Mouse (Mus musculus) cerebellum, adult 9-10 months (tissue): Measurements from ENCODE around the gene Clcn5.

Source experiments
- DNase-seq: peaks from one replicate; pipeline ENCODE4 v3.0.0; 2022

The Clcn5 gene

GRCm38 (mm10) chrX:7188311-7188807 is 130.8 kb downstream of the Clcn5 start:
- peak; percentile 77 for DNase-seq

DNA sequence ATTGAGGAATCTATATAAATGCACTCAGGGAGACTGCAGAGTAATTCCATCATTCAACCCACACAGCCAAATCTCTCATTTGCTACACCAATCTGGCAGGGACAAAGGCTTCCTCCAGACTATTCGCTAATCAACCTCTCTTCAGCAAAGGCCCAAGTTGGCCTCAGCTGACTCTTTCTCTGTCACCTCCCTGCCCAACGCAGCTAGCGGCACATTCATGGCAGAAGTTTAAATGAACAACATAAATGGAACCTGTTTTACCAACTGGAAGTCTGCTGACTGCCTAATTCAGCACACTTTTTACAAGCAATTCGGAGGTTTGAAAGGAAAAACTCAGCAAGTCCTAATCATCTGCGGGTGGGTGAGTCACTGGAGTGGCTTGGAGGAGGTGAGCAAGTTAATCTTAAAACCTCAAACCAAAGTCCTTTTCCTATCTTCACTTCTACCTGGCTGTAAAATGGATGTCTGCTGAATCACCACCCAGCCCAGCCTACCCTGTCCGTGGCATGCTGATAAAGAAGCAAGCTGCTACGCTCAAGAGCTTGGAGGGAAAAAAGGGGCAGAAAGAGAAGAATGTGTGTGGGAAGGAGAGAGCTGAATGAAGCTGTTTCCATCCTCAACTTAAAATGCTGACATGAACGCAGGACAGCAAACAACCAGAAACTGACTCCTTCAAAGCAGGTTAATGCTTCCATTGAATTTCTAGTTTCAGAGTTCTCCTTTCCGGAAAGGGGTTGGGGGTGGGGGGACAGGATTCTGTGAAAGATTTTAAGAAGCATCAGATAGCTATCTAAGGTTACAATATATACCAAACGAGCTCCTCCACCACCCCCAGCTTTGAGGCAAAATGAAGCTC is 131.5 kb downstream of the Clcn5 start:
- peak; percentile 20 for DNase-seq

GRCm38 (mm10) chrX:7170156-7170555 is 149.0 kb downstream of the Clcn5 start:
- DNase-seq: no peak

DNA sequence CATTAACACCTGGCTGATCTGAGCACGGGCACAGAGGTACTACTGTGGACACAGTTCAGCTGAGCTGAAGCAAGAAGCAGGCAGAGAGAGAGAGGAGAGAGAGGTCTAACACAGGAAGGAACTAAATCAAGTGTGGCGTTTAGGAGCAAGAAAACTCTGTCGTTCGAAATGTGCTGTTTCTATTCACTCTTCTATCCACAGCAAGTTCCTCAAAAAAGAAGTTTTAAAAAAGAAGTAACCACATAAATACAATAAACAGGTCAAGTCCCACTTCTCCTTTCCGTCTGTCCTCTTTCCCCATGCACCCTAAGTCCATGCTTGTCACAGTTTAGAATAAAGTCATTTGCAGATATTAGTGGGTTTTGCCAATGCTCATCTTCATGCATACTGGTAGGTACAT is 150.4 kb downstream of the Clcn5 start:
- no peak for DNase-seq

- no peak for DNase-seq
Observed at GRCm38 (mm10) chrX:7157976-7158375, 161.2 kb downstream of the Clcn5 start.

DNA sequence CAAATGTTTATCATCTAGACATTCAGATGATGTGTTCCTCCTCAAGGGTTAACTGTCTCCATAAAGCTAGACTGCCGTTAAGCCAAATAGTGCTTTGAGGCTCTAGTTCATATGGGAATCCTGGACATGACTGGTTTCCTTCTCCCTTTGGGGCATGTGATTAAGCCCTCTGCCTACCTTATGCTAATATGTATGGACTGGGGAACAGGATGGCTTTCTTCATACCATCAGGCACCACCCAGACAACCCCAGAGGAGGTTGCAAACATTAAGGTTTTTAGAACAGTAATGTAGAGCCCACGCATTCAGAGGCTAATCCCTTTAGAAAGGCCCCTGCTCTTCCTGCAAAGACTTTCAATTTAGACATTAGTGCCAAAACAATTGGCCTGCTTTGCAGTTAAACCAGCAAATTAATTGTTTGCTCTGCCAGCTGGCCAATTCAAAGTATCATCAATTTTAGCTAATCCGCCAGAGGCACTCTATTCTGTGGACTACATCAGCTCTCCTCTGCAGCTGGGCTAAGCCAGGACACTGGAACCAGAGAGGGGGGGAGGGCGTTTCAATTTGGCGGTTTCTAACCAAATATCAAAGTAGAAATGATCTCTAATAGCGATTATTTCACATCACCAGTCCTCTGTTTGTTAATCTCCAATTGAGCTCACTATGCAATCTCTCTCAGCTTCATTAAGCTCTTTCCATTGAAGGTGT is 163.0 kb downstream of the Clcn5 start:
- no peak for DNase-seq

- DNase-seq: no peak
Observed at GRCm38 (mm10) chrX:7150129-7150528, 169.0 kb downstream of the Clcn5 start.

GRCm38 (mm10) chrX:7146156-7146555 is 173.0 kb downstream of the Clcn5 start:
- DNase-seq: no peak

DNA sequence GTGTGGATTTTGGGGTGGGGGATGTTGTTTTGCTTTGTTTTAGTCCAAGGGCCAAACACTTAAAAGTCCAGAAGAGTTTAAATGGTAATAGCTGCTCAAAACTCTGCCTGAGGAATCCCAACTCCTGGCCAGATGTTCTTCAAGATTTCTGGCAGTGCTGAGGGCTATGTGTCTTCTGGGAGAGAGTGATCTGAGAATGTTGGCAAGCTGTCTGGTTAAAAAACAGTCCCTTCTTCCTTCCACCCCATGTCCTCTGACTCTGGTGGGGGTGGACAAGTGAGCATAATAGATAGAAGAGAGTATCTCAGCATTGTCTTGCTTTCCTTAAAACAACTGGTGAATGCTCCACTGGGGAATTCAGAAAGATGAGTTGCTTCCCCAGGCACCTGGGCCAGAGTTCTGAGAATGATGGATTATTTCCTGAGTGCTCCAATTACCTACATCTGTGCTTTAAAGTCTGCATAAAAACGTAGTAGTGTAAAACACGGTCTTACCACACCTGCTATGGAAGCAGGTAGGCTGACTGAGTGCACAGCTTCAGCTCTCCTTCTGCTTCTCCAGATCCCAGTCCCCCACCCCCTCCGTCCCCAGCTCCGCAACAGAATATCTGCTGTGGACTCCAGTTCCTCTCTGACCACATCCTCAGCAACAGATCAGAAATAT is 197.4 kb downstream of the Clcn5 start:
- DNase-seq: no peak

GRCm38 (mm10) chrX:7114885-7115284 is 204.3 kb downstream of the Clcn5 start:
- DNase-seq: no peak
